Mouse (Mus musculus): ENCODE data around the gene Pcdh15. TPM values are rescaled to one million over a fixed set of nuclear protein-coding genes. Genes with fewer than 3 reads are reported as not detected.

Pcdh15 gene
- polyA plus RNA-seq, 1 experiment: 0.08 TPM

GRCm38 (mm10) chr10:73828781-73829180 lies 729.6 kb downstream of the Pcdh15 start:
- Histone ChIP-seq H3K27me3 (ENCODE audit: control insufficient read depth, insufficient read depth, insufficient read length) (no peaks in the 10 kb centered on the region), H3K4me2 (ENCODE audit: low read depth) (no peak overlapping the region)

GRCm38 (mm10) chr10:73844998-73845397 lies 745.9 kb downstream of the Pcdh15 start:
- Histone ChIP-seq H3K79me2 (ENCODE audit: control insufficient read depth, insufficient read depth) (no peaks in the 10 kb centered on the region), H3ac (ENCODE audit: control insufficient read depth, insufficient read length) (no peak overlapping the region), H3K36me3 (ENCODE audit: control insufficient read depth, insufficient read depth) (no peaks in the 10 kb centered on the region), H3K4me2 (ENCODE audit: low read depth) (no peak overlapping the region), H3K27me3 (ENCODE audit: control insufficient read depth, insufficient read depth, insufficient read length) (no peaks in the 10 kb centered on the region), H3K4me3 (no peak overlapping the region)
- TF ChIP-seq USF1 (IDR thresholded peaks at IDR 0.05; ENCODE audit: low read depth) (no peak), MYOG (IDR thresholded peaks at IDR 0.05; ENCODE audit: control insufficient read depth in 1 of 3, insufficient read depth in 1 of 3, insufficient read length in 2 of 3, low read depth in 2 of 3) (no peak), MYOD1 (IDR thresholded peaks at IDR 0.05; ENCODE audit: control insufficient read depth in 1 of 3, insufficient read length in 2 of 3, low read depth in 2 of 3) (no peak), E2F4 (IDR thresholded peaks at IDR 0.05; ENCODE audit: insufficient read depth) (no peak), POLR2AphosphoS2 (IDR thresholded peaks at IDR 0.05; ENCODE audit: insufficient read length, low read depth) (no peak), MAX (IDR thresholded peaks at IDR 0.05; ENCODE audit: low read depth) (no peak), REST (IDR thresholded peaks at IDR 0.05; ENCODE audit: insufficient read depth, insufficient read length) (no peak), POLR2A (IDR thresholded peaks at IDR 0.05; ENCODE audit: insufficient read length, low read depth) (no peak), TCF3 (IDR thresholded peaks at IDR 0.05; ENCODE audit: insufficient read length, low read depth) (no peak), CEBPB (IDR thresholded peaks at IDR 0.05; ENCODE audit: insufficient read depth, poor library complexity, severe bottlenecking) (no peak), TCF12 (IDR thresholded peaks at IDR 0.05; ENCODE audit: insufficient read depth, poor library complexity, severe bottlenecking) (no peak), SRF (IDR thresholded peaks at IDR 0.05; ENCODE audit: control insufficient read depth, insufficient read length, low read depth) (no peak)

More at GRCm38 (mm10) chr10:73828781-73829180, 729.6 kb downstream of the Pcdh15 start:
- Histone ChIP-seq H3K4me3 (no peak overlapping the region), H3K79me2 (ENCODE audit: control insufficient read depth, insufficient read depth) (no peaks in the 10 kb centered on the region), H3K36me3 (ENCODE audit: control insufficient read depth, insufficient read depth) (no peaks in the 10 kb centered on the region), H3ac (ENCODE audit: control insufficient read depth, insufficient read length) (no peak overlapping the region)
- no peak for TF ChIP-seq TCF12 (IDR thresholded peaks at IDR 0.05; ENCODE audit: insufficient read depth, poor library complexity, severe bottlenecking)

DNA sequence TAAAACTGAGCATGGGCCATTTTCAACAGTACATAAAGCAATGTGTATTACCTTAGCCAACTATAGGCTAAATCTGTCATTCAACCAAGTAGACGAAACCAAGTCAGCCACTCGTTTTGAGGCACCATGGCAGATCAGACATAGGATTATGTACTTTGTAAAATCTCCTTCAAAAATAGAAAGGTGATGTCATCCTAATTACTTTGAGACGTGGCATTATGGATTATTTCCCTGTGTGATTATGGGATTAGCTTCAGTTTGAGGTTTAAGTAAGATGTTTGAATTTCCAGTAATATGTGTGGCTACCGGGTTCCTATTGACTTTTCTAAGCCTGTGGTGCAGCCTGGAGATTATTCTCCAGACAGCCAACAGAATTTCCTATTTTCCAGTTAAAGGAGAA lies 763.0 kb downstream of the Pcdh15 start:
- TF ChIP-seq POLR2AphosphoS2 (IDR thresholded peaks at IDR 0.05; ENCODE audit: insufficient read length, low read depth): no peak
- TF ChIP-seq MAX (IDR thresholded peaks at IDR 0.05; ENCODE audit: low read depth): no peak
- TF ChIP-seq CEBPB (IDR thresholded peaks at IDR 0.05; ENCODE audit: insufficient read depth, poor library complexity, severe bottlenecking): no peak
- TF ChIP-seq SRF (IDR thresholded peaks at IDR 0.05; ENCODE audit: control insufficient read depth, insufficient read length, low read depth): no peak
- TF ChIP-seq MYOG (IDR thresholded peaks at IDR 0.05; ENCODE audit: control insufficient read depth in 1 of 3, insufficient read depth in 1 of 3, insufficient read length in 2 of 3, low read depth in 2 of 3): no peak
- TF ChIP-seq TCF3 (IDR thresholded peaks at IDR 0.05; ENCODE audit: insufficient read length, low read depth): no peak
- TF ChIP-seq TCF12 (IDR thresholded peaks at IDR 0.05; ENCODE audit: insufficient read depth, poor library complexity, severe bottlenecking): no peak
- TF ChIP-seq POLR2A (IDR thresholded peaks at IDR 0.05; ENCODE audit: insufficient read length, low read depth): no peak
- no peak for TF ChIP-seq REST (IDR thresholded peaks at IDR 0.05; ENCODE audit: insufficient read depth, insufficient read length)
- TF ChIP-seq USF1 (IDR thresholded peaks at IDR 0.05; ENCODE audit: low read depth): no peak
- TF ChIP-seq E2F4 (IDR thresholded peaks at IDR 0.05; ENCODE audit: insufficient read depth): no peak
- no peak for TF ChIP-seq MYOD1 (IDR thresholded peaks at IDR 0.05; ENCODE audit: control insufficient read depth in 1 of 3, insufficient read length in 2 of 3, low read depth in 2 of 3)
- H3K27me3 ChIP-seq (ENCODE audit: control insufficient read depth, insufficient read depth, insufficient read length): no peaks in the 10 kb centered on the region

GRCm38 (mm10) chr10:73878055-73878728 lies 779.0 kb downstream of the Pcdh15 start:
- TF ChIP-seq E2F4 (IDR thresholded peaks at IDR 0.05; ENCODE audit: insufficient read depth) (no peak), TCF12 (IDR thresholded peaks at IDR 0.05; ENCODE audit: insufficient read depth, poor library complexity, severe bottlenecking) (no peak), MAX (IDR thresholded peaks at IDR 0.05; ENCODE audit: low read depth) (no peak), MYOG (IDR thresholded peaks at IDR 0.05; ENCODE audit: control insufficient read depth in 1 of 3, insufficient read depth in 1 of 3, insufficient read length in 2 of 3, low read depth in 2 of 3) (no peak), POLR2A (IDR thresholded peaks at IDR 0.05; ENCODE audit: insufficient read length, low read depth) (no peak), REST (IDR thresholded peaks at IDR 0.05; ENCODE audit: insufficient read depth, insufficient read length) (no peak), SRF (IDR thresholded peaks at IDR 0.05; ENCODE audit: control insufficient read depth, insufficient read length, low read depth) (no peak), TCF3 (IDR thresholded peaks at IDR 0.05; ENCODE audit: insufficient read length, low read depth) (no peak), USF1 (IDR thresholded peaks at IDR 0.05; ENCODE audit: low read depth) (no peak), MYOD1 (IDR thresholded peaks at IDR 0.05; ENCODE audit: control insufficient read depth in 1 of 3, insufficient read length in 2 of 3, low read depth in 2 of 3) (no peak), CEBPB (IDR thresholded peaks at IDR 0.05; ENCODE audit: insufficient read depth, poor library complexity, severe bottlenecking) (no peak), POLR2AphosphoS2 (IDR thresholded peaks at IDR 0.05; ENCODE audit: insufficient read length, low read depth) (no peak)
- H3ac ChIP-seq (ENCODE audit: control insufficient read depth, insufficient read length): no peak overlapping the region
- no peaks in the 10 kb centered on the region for H3K36me3 ChIP-seq (ENCODE audit: control insufficient read depth, insufficient read depth)
- H3K27me3 ChIP-seq (ENCODE audit: control insufficient read depth, insufficient read depth, insufficient read length): no peaks in the 10 kb centered on the region
- H3K79me2 ChIP-seq (ENCODE audit: control insufficient read depth, insufficient read depth): no peaks in the 10 kb centered on the region
- no peak overlapping the region for H3K4me2 ChIP-seq (ENCODE audit: low read depth)
- H3K4me3 ChIP-seq: no peak overlapping the region

More for the DNA sequence above, 763.0 kb downstream of the Pcdh15 start:
- Histone ChIP-seq H3K4me3 (no peak overlapping the region), H3ac (ENCODE audit: control insufficient read depth, insufficient read length) (no peak overlapping the region), H3K36me3 (ENCODE audit: control insufficient read depth, insufficient read depth) (no peaks in the 10 kb centered on the region), H3K79me2 (ENCODE audit: control insufficient read depth, insufficient read depth) (no peaks in the 10 kb centered on the region), H3K4me2 (ENCODE audit: low read depth) (no peak overlapping the region)

GRCm38 (mm10) chr10:73878729-73879067 lies 779.6 kb downstream of the Pcdh15 start:
- no peaks in the 10 kb centered on the region for H3K27me3 ChIP-seq (ENCODE audit: control insufficient read depth, insufficient read depth, insufficient read length)
- H3K79me2 ChIP-seq (ENCODE audit: control insufficient read depth, insufficient read depth): no peaks in the 10 kb centered on the region
- H3K4me3 ChIP-seq: no peak overlapping the region
- H3K4me2 ChIP-seq (ENCODE audit: low read depth): no peak overlapping the region
- no peaks in the 10 kb centered on the region for H3K36me3 ChIP-seq (ENCODE audit: control insufficient read depth, insufficient read depth)
- H3ac ChIP-seq (ENCODE audit: control insufficient read depth, insufficient read length): no peak overlapping the region
- TF ChIP-seq POLR2AphosphoS2 (IDR thresholded peaks at IDR 0.05; ENCODE audit: insufficient read length, low read depth): no peak
- TF ChIP-seq CEBPB (IDR thresholded peaks at IDR 0.05; ENCODE audit: insufficient read depth, poor library complexity, severe bottlenecking): no peak
- no peak for TF ChIP-seq USF1 (IDR thresholded peaks at IDR 0.05; ENCODE audit: low read depth)
- no peak for TF ChIP-seq MAX (IDR thresholded peaks at IDR 0.05; ENCODE audit: low read depth)
- TF ChIP-seq POLR2A (IDR thresholded peaks at IDR 0.05; ENCODE audit: insufficient read length, low read depth): no peak
- TF ChIP-seq TCF12 (IDR thresholded peaks at IDR 0.05; ENCODE audit: insufficient read depth, poor library complexity, severe bottlenecking): no peak
- no peak for TF ChIP-seq TCF3 (IDR thresholded peaks at IDR 0.05; ENCODE audit: insufficient read length, low read depth)
- TF ChIP-seq MYOG (IDR thresholded peaks at IDR 0.05; ENCODE audit: control insufficient read depth in 1 of 3, insufficient read depth in 1 of 3, insufficient read length in 2 of 3, low read depth in 2 of 3): no peak
- TF ChIP-seq MYOD1 (IDR thresholded peaks at IDR 0.05; ENCODE audit: control insufficient read depth in 1 of 3, insufficient read length in 2 of 3, low read depth in 2 of 3): no peak
- TF ChIP-seq E2F4 (IDR thresholded peaks at IDR 0.05; ENCODE audit: insufficient read depth): no peak
- TF ChIP-seq SRF (IDR thresholded peaks at IDR 0.05; ENCODE audit: control insufficient read depth, insufficient read length, low read depth): no peak
- TF ChIP-seq REST (IDR thresholded peaks at IDR 0.05; ENCODE audit: insufficient read depth, insufficient read length): no peak
